Mouse (Mus musculus) gastrocnemius, postnatal 14 days (tissue): ENCODE data around the gene 1700024P04Rik. TPM values are rescaled to one million over a fixed set of nuclear protein-coding genes. Genes with fewer than 3 reads are reported as not detected.

Experiments
- DNase-seq: peaks from one replicate; pipeline ENCODE4 v3.0.0; 2021; ENCODE audit warnings: mixed read lengths
- intact Hi-C: fragments of 180-260 bp; cut with DNase I; formaldehyde crosslinking; loops from one replicate; pipeline ENCODE4 v1.15.1; 2025; ENCODE audit warnings: low total_unique reads
- total RNA-seq, 2 experiments: library from RNA; stranded (reverse); gene quantifications; 2 replicates each; pipeline ENCODE4 v1.2.3; 2021

1700024P04Rik gene
- total RNA-seq, 2 experiments from 2014 or later = not detected

- intact Hi-C loops = no loop called here
- DNase-seq = no peak
Measured at GRCm38 (mm10) chr13:98968517-98968916, 15.8 kb downstream of the 1700024P04Rik start.

DNA sequence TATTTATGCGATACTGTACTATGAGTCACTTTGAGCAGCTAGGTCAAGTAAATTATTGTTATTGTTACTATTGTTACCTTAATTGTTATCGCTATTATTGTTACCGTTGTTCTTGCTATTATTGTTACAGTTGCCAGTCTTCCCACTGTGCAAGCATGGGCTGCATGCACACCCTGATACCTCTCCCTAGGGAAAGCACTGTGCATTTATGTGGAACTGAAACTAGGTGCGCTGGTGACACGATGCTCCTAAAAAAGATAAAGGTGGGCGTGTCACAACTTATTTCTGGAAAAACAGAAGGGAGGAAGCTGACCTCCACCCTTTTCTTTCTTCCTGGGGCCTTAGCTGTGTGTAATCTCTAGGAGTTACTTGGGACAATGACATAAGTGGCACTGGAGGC is 16.4 kb downstream of the 1700024P04Rik start:
- no peak for DNase-seq
- intact Hi-C loops = no loop called here

- intact Hi-C loops = no loop called here
- DNase-seq = no peak
Measured at GRCm38 (mm10) chr13:98966583-98966982, 17.8 kb downstream of the 1700024P04Rik start.

DNA sequence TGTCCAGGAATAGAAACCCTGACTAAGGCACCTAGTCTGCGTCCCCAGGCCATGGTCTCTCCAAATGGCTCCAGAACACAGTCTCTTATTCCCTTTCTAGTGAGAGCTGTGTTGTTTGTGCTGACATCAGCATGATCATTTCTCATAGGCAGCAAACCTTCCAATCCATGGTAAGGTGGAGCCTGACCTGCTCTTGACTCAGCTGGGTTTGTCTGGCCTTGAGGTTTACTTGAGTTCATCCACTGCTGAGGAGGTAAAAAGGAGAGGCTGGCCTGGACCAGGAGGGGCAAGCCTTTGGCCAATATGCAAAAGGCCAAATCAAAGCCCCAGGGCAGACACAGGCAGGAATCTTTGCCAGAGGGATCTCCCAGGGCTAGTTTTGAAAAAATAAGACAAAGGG is 20.8 kb downstream of the 1700024P04Rik start:
- intact Hi-C loops = no loop called here
- no peak for DNase-seq

DNA sequence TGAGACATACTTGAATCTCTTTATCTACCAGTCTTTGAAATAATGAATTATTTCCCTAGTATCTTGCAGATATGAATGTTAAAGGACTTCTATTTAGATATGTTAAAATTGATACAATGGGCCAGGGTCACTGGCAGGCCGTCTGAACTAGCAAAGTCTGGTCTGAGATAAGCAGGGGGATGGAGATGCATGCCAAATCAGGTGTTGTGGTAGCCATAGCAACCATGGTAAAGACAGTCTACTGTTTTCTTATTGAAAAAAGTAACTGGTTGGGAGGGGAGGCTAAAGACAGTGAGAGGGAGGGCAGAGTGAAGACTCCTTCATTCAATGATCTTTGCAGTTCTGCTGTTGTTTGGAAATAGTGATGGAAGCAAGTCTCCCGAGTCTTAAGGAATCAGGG is 26.2 kb downstream of the 1700024P04Rik start:
- no peak for DNase-seq
- intact Hi-C loops = no loop called here

GRCm38 (mm10) chr13:98956209-98956608 is 28.2 kb downstream of the 1700024P04Rik start:
- DNase-seq = no peak
- intact Hi-C loops = no loop called here

DNA sequence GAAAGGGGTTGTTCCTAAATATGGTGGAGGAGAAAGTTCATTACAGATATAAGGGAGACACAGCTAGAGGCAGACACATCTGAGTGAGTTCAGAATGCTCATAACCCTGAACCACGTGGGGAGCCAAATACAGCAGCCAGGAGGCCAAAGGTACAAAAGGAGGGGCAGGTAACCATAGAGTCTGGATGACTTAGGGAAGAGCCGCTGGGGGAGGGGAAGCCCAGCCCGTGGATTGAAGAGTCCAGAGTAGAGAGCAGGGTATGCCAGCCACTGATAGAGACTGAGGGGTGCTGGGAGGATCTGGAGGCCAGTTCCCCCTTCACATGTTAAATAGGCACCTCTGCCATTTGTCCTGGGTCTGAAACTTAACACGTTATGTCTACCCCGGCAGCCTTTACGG is 28.7 kb downstream of the 1700024P04Rik start:
- intact Hi-C loops = no loop called here
- no peak for DNase-seq

DNA sequence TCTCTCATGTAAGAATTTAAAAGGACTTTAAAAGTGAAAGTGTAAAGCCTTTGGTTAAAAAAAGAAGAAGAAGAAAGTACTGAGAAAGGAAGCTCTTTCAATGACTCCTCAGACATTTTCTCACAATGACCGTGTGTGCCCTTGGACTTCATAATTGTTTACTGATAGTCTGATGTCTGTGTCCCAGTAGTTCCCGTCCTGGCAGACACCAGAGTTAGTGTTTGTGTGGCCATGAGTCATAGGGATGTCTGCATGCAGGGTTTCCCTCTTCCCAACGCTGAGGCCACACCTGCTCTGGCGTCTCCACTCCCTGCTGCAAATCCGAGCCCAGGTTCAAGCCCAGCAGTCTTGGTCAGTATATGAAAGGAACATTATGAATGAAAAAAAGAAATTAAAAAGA is 29.1 kb downstream of the 1700024P04Rik start:
- DNase-seq = peak; percentile 20
- intact Hi-C loops = no loop called here

DNA sequence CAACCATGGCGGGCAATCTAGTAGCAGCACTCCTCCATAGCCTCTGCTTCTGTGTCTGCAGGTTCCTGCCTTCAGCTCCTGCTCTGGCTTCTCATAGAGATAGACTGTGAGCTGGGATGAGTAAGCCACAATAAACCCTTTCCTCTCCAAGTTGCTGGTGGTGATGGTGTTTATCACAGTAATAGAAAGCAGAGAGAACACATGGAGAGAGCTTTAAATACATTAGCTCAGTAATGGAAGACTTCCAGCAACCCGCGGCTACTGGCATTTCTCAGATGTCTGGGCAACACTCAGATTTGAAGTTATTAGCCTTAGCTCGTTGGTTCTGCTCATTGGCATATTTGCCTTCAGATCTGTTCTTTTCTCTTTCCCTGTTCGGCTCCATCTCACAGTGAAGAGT is 30.5 kb downstream of the 1700024P04Rik start:
- intact Hi-C loops = no loop called here
- no peak for DNase-seq

GRCm38 (mm10) chr13:98951951-98952350 is 32.4 kb downstream of the 1700024P04Rik start:
- intact Hi-C loops = no loop called here
- no peak for DNase-seq

DNA sequence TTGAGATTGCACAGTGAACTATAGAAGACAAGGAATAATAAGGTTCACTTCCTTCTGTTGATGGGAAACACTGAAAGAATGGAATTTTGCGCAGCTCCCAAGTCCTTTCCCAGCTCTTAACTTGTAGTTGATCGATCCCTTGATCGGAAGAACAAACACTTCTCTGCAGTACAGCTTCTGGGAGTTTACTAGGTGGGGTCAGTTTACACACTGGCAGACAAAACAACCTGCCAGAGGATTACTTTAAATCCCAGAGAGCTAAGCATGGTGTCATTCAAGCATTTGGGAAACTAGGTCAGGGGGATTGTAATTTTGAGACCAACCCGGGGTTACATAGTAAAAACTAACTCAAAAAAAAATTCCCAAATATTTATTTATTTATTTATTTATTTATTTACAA is 36.2 kb downstream of the 1700024P04Rik start:
- intact Hi-C loops = no loop called here
- DNase-seq = no peak

GRCm38 (mm10) chr13:98946434-98946833 is 37.9 kb downstream of the 1700024P04Rik start:
- intact Hi-C loops = no loop called here
- DNase-seq = no peak

DNA sequence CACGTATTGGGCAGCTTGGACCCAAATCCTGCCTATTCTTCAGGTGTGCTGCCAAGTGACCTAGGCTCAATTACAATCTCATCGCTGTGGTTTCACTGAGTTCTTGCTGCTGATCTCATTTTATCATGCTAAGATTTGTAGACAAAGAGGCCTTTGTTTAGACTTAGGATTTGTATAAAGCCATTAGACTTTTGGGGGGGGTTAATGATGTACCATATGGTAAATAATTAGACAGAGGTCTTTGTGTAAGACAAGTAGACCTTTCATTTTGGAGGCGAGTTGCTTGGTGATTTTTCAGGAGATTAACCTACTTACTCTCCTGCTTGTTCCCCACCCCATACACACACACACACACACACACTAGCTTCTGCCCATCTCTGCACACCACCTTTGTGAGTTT is 38.5 kb downstream of the 1700024P04Rik start:
- no peak for DNase-seq
- intact Hi-C loops = no loop called here

GRCm38 (mm10) chr13:98945381-98945780 is 39.0 kb downstream of the 1700024P04Rik start:
- intact Hi-C loops = no loop called here
- no peak for DNase-seq

DNA sequence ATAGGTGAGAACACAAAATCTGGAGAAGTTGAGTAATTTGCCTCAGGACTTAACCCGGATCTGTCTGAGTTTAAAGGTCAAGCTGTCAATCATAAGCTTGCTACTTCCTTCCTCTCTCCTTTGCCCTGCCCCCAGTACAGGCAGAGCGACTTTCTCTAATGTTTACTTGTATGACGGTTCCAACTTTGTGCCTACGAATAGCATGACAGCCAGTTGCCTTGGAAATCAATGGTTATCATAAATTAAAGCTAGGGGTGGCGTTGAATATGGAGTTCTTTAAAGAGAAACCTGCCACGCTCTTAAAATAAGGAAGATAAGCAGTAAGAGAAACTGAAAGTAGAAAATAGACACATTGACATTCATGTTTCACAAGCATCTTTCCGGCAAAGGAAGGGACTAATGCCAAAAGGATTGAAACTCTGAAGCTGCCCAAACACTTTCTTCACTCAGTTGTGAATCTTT is 39.7 kb downstream of the 1700024P04Rik start:
- DNase-seq = no peak
- intact Hi-C loops = no loop called here

- no peak for DNase-seq
- intact Hi-C loops = no loop called here
Measured at GRCm38 (mm10) chr13:98942360-98942759, 42.0 kb downstream of the 1700024P04Rik start.

GRCm38 (mm10) chr13:98941829-98942343 is 42.5 kb downstream of the 1700024P04Rik start:
- DNase-seq = no peak
- intact Hi-C loops = no loop called here

DNA sequence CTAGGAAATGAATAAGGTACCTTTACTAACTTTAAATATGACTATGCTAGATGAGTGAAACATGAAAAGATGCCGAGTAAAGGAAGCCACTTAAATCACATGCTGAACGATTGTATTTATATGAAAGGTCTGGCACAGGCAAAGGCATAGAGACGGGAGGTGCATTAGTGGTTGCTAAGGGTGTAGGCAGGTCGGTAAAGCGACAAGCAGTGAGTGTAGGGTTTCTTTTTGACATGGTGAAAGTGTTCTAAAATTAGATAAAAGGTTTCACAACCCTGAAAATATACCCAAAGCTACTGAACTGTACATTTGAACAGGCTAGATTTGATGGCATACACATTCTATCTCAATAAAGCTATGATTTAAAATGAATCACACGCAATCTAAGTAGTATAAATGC is 47.3 kb downstream of the 1700024P04Rik start:
- intact Hi-C loops = no loop called here
- DNase-seq = no peak
